Mouse (Mus musculus): ENCODE data around the gene Eif2b1.
"Not testable (repeated sequence)": the region's sequence is repeated elsewhere in the genome, so short reads cannot be mapped to it uniquely, and the experiment has no call there.

The Eif2b1 gene

GRCm38 (mm10) chr5:124551349-124552093 lies 27.4 kb downstream of the Eif2b1 start:
- not testable (repeated sequence) for DNase-seq (ENCODE audit: low spot score in 2 of 2)

- not testable (repeated sequence) for DNase-seq (ENCODE audit: low spot score in 2 of 2)
These were observed 28.2 kb downstream of the Eif2b1 start for GRCm38 (mm10) chr5:124550737-124551136.

- no peak for DNase-seq (ENCODE audit: low spot score in 2 of 2)
These were observed 37.3 kb downstream of the Eif2b1 start for GRCm38 (mm10) chr5:124541602-124541973.

GRCm38 (mm10) chr5:124540905-124541601 lies 37.9 kb downstream of the Eif2b1 start:
- DNase-seq (ENCODE audit: low spot score in 2 of 2) = peak in 1 of 2 experiments; percentile 45

- DNase-seq (ENCODE audit: low spot score in 2 of 2) = peak; percentile 95 to 96
These were observed 38.5 kb downstream of the Eif2b1 start, which contains the start of gene Tmed2 for GRCm38 (mm10) chr5:124540383-124540786. Tmed2 (plus strand) TSS chr5:124540695.

- DNase-seq (ENCODE audit: low spot score in 2 of 2) = no peak
These were observed 39.0 kb downstream of the Eif2b1 start for GRCm38 (mm10) chr5:124539905-124540304.

GRCm38 (mm10) chr5:124538813-124539792 lies 39.8 kb downstream of the Eif2b1 start:
- peak in 1 of 2 experiments; percentile 81 for DNase-seq (ENCODE audit: low spot score in 2 of 2)

- DNase-seq (ENCODE audit: low spot score in 2 of 2) = peak in 1 of 2 experiments; percentile 39
These were observed 42.2 kb downstream of the Eif2b1 start for GRCm38 (mm10) chr5:124536776-124537175.

- no peak for DNase-seq (ENCODE audit: low spot score in 2 of 2)
These were observed 43.9 kb downstream of the Eif2b1 start for GRCm38 (mm10) chr5:124535016-124535415.

- no peak for DNase-seq (ENCODE audit: low spot score in 2 of 2)
These were observed 46.5 kb downstream of the Eif2b1 start for GRCm38 (mm10) chr5:124532451-124532850.

- no peak for DNase-seq (ENCODE audit: low spot score in 2 of 2)
These were observed 47.4 kb downstream of the Eif2b1 start for GRCm38 (mm10) chr5:124531583-124531930.

- DNase-seq (ENCODE audit: low spot score in 2 of 2) = peak in 1 of 2 experiments; percentile 63
These were observed 48.0 kb downstream of the Eif2b1 start, which contains the start of gene Rilpl1 for GRCm38 (mm10) chr5:124530655-124531582. Rilpl1 (minus strand) TSS chr5:124531391.

- DNase-seq (ENCODE audit: low spot score in 2 of 2) = no peak
These were observed 49.2 kb downstream of the Eif2b1 start for GRCm38 (mm10) chr5:124529697-124530096.

GRCm38 (mm10) chr5:124529191-124529651 lies 49.7 kb downstream of the Eif2b1 start:
- no peak for DNase-seq (ENCODE audit: low spot score in 2 of 2)

- no peak for DNase-seq (ENCODE audit: low spot score in 2 of 2)
These were observed 50.1 kb downstream of the Eif2b1 start for GRCm38 (mm10) chr5:124528791-124529190.

- DNase-seq (ENCODE audit: low spot score in 2 of 2) = no peak
These were observed 50.6 kb downstream of the Eif2b1 start for GRCm38 (mm10) chr5:124528351-124528750.

- no peak for DNase-seq (ENCODE audit: low spot score in 2 of 2)
These were observed 54.0 kb downstream of the Eif2b1 start for GRCm38 (mm10) chr5:124524943-124525342.

GRCm38 (mm10) chr5:124523032-124523431 lies 55.9 kb downstream of the Eif2b1 start:
- no peak for DNase-seq (ENCODE audit: low spot score in 2 of 2)

- DNase-seq (ENCODE audit: low spot score in 2 of 2) = no peak
These were observed 57.3 kb downstream of the Eif2b1 start for GRCm38 (mm10) chr5:124521588-124521987.
